Mouse (Mus musculus) cortical plate, adult 2 months (tissue): ENCODE measurements around the gene Oprm1.

Experiments
- CTCF ChIP-seq: fragments of 200-500 bp; IDR thresholded peaks from 2 replicates; pipeline ENCODE4 v1.5.1; 2011; ENCODE audit warnings: mild to moderate bottlenecking, control low read depth, low read length; ENCODE audit not compliant: insufficient read depth; ENCODE audit errors: extremely low read depth
- POLR2A ChIP-seq: fragments of 200-500 bp; IDR thresholded peaks from 2 replicates; pipeline ENCODE4 v1.6.1; 2011; ENCODE audit warnings: mild to moderate bottlenecking, low read length, control low read depth; ENCODE audit not compliant: insufficient read depth; ENCODE audit errors: extremely low read depth

DNA sequence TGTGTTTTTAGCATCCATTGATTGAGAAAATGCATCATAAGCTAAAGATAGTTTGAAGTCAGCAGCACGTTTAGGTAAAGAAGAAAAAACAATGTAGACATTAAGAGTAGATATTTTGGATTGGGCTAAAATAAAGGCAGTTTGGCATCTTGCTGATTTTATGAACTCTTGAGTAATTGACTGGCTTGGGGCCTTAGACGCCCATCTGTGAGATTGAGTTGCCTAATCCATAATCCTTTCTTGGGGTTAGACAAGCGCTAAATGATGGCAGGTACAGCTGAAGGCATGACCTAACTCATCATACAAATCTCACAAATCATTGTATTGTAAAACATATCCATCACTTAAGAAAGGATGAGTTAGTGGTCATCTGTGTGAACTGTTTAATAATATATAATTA is 241.0 kb downstream of the Oprm1 start:
- TF ChIP-seq POLR2A (no peak), CTCF (no peak)
